Mouse (Mus musculus) spleen, adult 2 months (tissue): ENCODE data around the gene Cct3. TPM values are rescaled to one million over a fixed set of nuclear protein-coding genes. Genes with fewer than 3 reads are reported as not detected.
"Not testable (repeated sequence)": the region's sequence is repeated elsewhere in the genome, so short reads cannot be mapped to it uniquely, and the experiment has no call there.

ENCODE experiments used
- DNase-seq, 2 experiments: peaks; one replicate each; pipeline versions ENCODE4 v3.0.0 to v3.0.0-alpha.2; 2012 to 2021; ENCODE audit warnings: low spot score in 2 of 2, low read depth in 1 of 2
- H3K27ac ChIP-seq: fragments of 200-500 bp; 2 replicates; pipeline ENCODE4 v1.5.1; 2012; ENCODE audit warnings: low read length, inconsistent platforms; ENCODE audit not compliant: insufficient read depth
- H3K27me3 ChIP-seq: fragments of 200-500 bp; 2 replicates; pipeline ENCODE4 v1.6.1; 2012; ENCODE audit warnings: mild to moderate bottlenecking, moderate library complexity, low read length, inconsistent platforms; ENCODE audit not compliant: control insufficient read depth, insufficient read depth
- H3K36me3 ChIP-seq: fragments of 200-500 bp; 2 replicates; pipeline ENCODE4 v1.6.1; 2012; ENCODE audit warnings: mild to moderate bottlenecking, low read length, inconsistent platforms; ENCODE audit not compliant: control insufficient read depth, insufficient read depth
- H3K4me1 ChIP-seq: fragments of 200-500 bp; 2 replicates; pipeline ENCODE4 v1.6.1; 2011; ENCODE audit warnings: inconsistent platforms; ENCODE audit not compliant: control insufficient read depth, insufficient read depth, insufficient read length
- H3K4me3 ChIP-seq: fragments of 200-500 bp; 2 replicates; pipeline ENCODE4 v1.5.1; 2011; ENCODE audit warnings: mild to moderate bottlenecking, inconsistent platforms; ENCODE audit not compliant: insufficient read depth, insufficient read length; ENCODE audit errors: extremely low read depth
- CTCF ChIP-seq: fragments of 200-500 bp; IDR thresholded peaks from 2 replicates; pipeline ENCODE4 v1.5.1; 2011; ENCODE audit warnings: mild to moderate bottlenecking, inconsistent platforms; ENCODE audit not compliant: insufficient read depth, insufficient read length, insufficient replicate concordance; ENCODE audit errors: extremely low read depth
- POLR2A ChIP-seq: fragments of 200-500 bp; IDR thresholded peaks from 2 replicates; pipeline ENCODE4 v1.6.1; 2011; ENCODE audit warnings: low read depth, low read length, inconsistent platforms
- WGBS: fragments of 180-500 bp; shearing (Covaris S2); methylation state at CpG from one replicate; pipeline ENCODE4 v1.1.7; 2018; 5-methylcytosine and 5-hydroxymethylcytosine counted together
- polyA plus RNA-seq: library from polyadenylated mRNA; depleted of rRNA; stranded (reverse); fragments of >200 nt; gene quantifications from 2 replicates; pipeline ENCODE4 v1.2.3, GENCODE M21; 2012

Cct3 gene
- polyA plus RNA-seq, 1 experiment, result 77.4 TPM

- no peak overlapping the region for H3K27ac ChIP-seq
- no peak for DNase-seq
- no peaks in the 10 kb centered on the region for H3K36me3 ChIP-seq
- no peak for TF ChIP-seq CTCF
- no peak for TF ChIP-seq POLR2A
- no peak overlapping the region for H3K4me3 ChIP-seq
- 85% methylated on average over 3 of the region's 3 CpGs for WGBS
- no peaks in the 10 kb centered on the region for H3K4me1 ChIP-seq
- no peaks in the 10 kb centered on the region for H3K27me3 ChIP-seq
Observed at GRCm38 (mm10) chr3:88262346-88262745, 34.6 kb upstream of the Cct3 start.

GRCm38 (mm10) chr3:88268014-88268413 is 28.9 kb upstream of the Cct3 start:
- H3K4me3 ChIP-seq, H3K36me3 ChIP-seq, H3K4me1 ChIP-seq, H3K27ac ChIP-seq, DNase-seq, H3K27me3 ChIP-seq: not testable (repeated sequence)
- 63% methylated on average over 6 of the region's 6 CpGs for WGBS

- no peak for DNase-seq
- H3K36me3 ChIP-seq, result no peaks in the 10 kb centered on the region
- WGBS, result 87% methylated on average over 5 of the region's 5 CpGs
- TF ChIP-seq POLR2A (no peak), CTCF (no peak)
- H3K27me3 ChIP-seq, result no peaks in the 10 kb centered on the region
- H3K4me3 ChIP-seq, result no peak overlapping the region
- no peak overlapping the region for H3K27ac ChIP-seq
- no peaks in the 10 kb centered on the region for H3K4me1 ChIP-seq
Observed at GRCm38 (mm10) chr3:88268991-88269390, 27.9 kb upstream of the Cct3 start.

GRCm38 (mm10) chr3:88271298-88271697 is 25.6 kb upstream of the Cct3 start:
- WGBS, result 82% methylated on average over 2 of the region's 2 CpGs
- H3K4me1 ChIP-seq, DNase-seq, H3K27me3 ChIP-seq, H3K4me3 ChIP-seq, H3K36me3 ChIP-seq, H3K27ac ChIP-seq: not testable (repeated sequence)

- H3K27me3 ChIP-seq, result no peaks in the 10 kb centered on the region
- no peak for DNase-seq
- H3K4me1 ChIP-seq, result no peaks in the 10 kb centered on the region
- H3K27ac ChIP-seq, result no peak overlapping the region
- no peaks in the 10 kb centered on the region for H3K36me3 ChIP-seq
- 93% methylated on average over 3 of the region's 3 CpGs for WGBS
- TF ChIP-seq CTCF, result no peak
- TF ChIP-seq POLR2A, result no peak
- H3K4me3 ChIP-seq, result no peak overlapping the region
Observed at GRCm38 (mm10) chr3:88271859-88272258, 25.1 kb upstream of the Cct3 start.

GRCm38 (mm10) chr3:88274002-88274401 is 22.9 kb upstream of the Cct3 start:
- no peaks in the 10 kb centered on the region for H3K4me1 ChIP-seq

GRCm38 (mm10) chr3:88276121-88276520 is 20.8 kb upstream of the Cct3 start:
- Histone ChIP-seq H3K4me1 (no peaks in the 10 kb centered on the region), H3K4me3 (no peak overlapping the region), H3K27ac (no peak overlapping the region), H3K36me3 (no peaks in the 10 kb centered on the region), H3K27me3 (no peaks in the 10 kb centered on the region)
- 85% methylated on average over 2 of the region's 2 CpGs for WGBS
- TF ChIP-seq CTCF (no peak), POLR2A (no peak)
- DNase-seq, result no peak

More at GRCm38 (mm10) chr3:88274002-88274401, 22.9 kb upstream of the Cct3 start:
- DNase-seq, result no peak
- H3K27me3 ChIP-seq, result no peaks in the 10 kb centered on the region
- WGBS, result 94% methylated on average over 4 of the region's 4 CpGs
- H3K27ac ChIP-seq, result no peak overlapping the region
- H3K36me3 ChIP-seq, result no peaks in the 10 kb centered on the region
- no peak overlapping the region for H3K4me3 ChIP-seq
- TF ChIP-seq CTCF (no peak), POLR2A (no peak)
